Mouse (Mus musculus): Measurements from ENCODE around the gene Rhoc.
"Not testable (repeated sequence)": the region's sequence is repeated elsewhere in the genome, so short reads cannot be mapped to it uniquely, and the experiment has no call there.

The Rhoc gene

GRCm38 (mm10) chr3:104788075-104788474 is at the start of gene Rhoc:
TSS of gene Rhoc (plus strand) at chr3:104788375.
- DNase-seq (ENCODE audit: low spot score) = no peak

- no peak for DNase-seq (ENCODE audit: low spot score)
Observed at GRCm38 (mm10) chr3:104741954-104742353, 46.2 kb upstream of the Rhoc start.

- no peak for DNase-seq (ENCODE audit: low spot score)
Observed at GRCm38 (mm10) chr3:104743161-104743560, 45.0 kb upstream of the Rhoc start.

- no peak for DNase-seq (ENCODE audit: low spot score)
Observed at GRCm38 (mm10) chr3:104743864-104744263, 44.3 kb upstream of the Rhoc start.

GRCm38 (mm10) chr3:104752845-104753244 is 35.3 kb upstream of the Rhoc start:
- peak; percentile 13 for DNase-seq (ENCODE audit: low spot score)

GRCm38 (mm10) chr3:104758406-104758805 is 29.8 kb upstream of the Rhoc start:
- DNase-seq (ENCODE audit: low spot score) = peak; percentile 64

GRCm38 (mm10) chr3:104758869-104759268 is 29.3 kb upstream of the Rhoc start:
- no peak for DNase-seq (ENCODE audit: low spot score)

- DNase-seq (ENCODE audit: low spot score) = not testable (repeated sequence)
Observed at GRCm38 (mm10) chr3:104762103-104762863, 25.9 kb upstream of the Rhoc start.

- DNase-seq (ENCODE audit: low spot score) = no peak
Observed at GRCm38 (mm10) chr3:104765021-104765420, 23.2 kb upstream of the Rhoc start.

GRCm38 (mm10) chr3:104767141-104767540 is 21.0 kb upstream of the Rhoc start:
- DNase-seq (ENCODE audit: low spot score) = no peak

- no peak for DNase-seq (ENCODE audit: low spot score)
Observed at GRCm38 (mm10) chr3:104767716-104768115, 20.5 kb upstream of the Rhoc start.

GRCm38 (mm10) chr3:104769135-104769534 is 19.0 kb upstream of the Rhoc start:
- no peak for DNase-seq (ENCODE audit: low spot score)

GRCm38 (mm10) chr3:104770035-104770434 is 18.1 kb upstream of the Rhoc start:
- DNase-seq (ENCODE audit: low spot score) = peak; percentile 44

- DNase-seq (ENCODE audit: low spot score) = no peak
Observed at GRCm38 (mm10) chr3:104770918-104771317, 17.3 kb upstream of the Rhoc start.

- peak; percentile 68 for DNase-seq (ENCODE audit: low spot score)
Observed at GRCm38 (mm10) chr3:104771460-104771859, 16.7 kb upstream of the Rhoc start.

- DNase-seq (ENCODE audit: low spot score) = no peak
Observed at GRCm38 (mm10) chr3:104773301-104773700, 14.9 kb upstream of the Rhoc start.

- peak; percentile 41 for DNase-seq (ENCODE audit: low spot score)
Observed at GRCm38 (mm10) chr3:104777342-104777741, 10.8 kb upstream of the Rhoc start.

- peak; percentile 66 for DNase-seq (ENCODE audit: low spot score)
Observed at GRCm38 (mm10) chr3:104779949-104780348, 8.2 kb upstream of the Rhoc start.

- DNase-seq (ENCODE audit: low spot score) = peak; percentile 61
Observed at GRCm38 (mm10) chr3:104780561-104781420, 7.4 kb upstream of the Rhoc start, which contains the start of gene Ppm1j. TSS of gene Ppm1j (plus strand) at chr3:104781056.

- DNase-seq (ENCODE audit: low spot score) = peak; percentile 54
Observed at GRCm38 (mm10) chr3:104781471-104781903, 6.7 kb upstream of the Rhoc start, which contains the start of gene Fam19a3. TSS of gene Fam19a3 (minus strand) at chr3:104781840.

- DNase-seq (ENCODE audit: low spot score) = no peak
Observed at GRCm38 (mm10) chr3:104782061-104782681, 6.0 kb upstream of the Rhoc start.

GRCm38 (mm10) chr3:104783971-104784500 is 4.1 kb upstream of the Rhoc start:
- peak; percentile 37 for DNase-seq (ENCODE audit: low spot score)
